Mouse (Mus musculus) thymus, postnatal 0 days (tissue): ENCODE results near the gene Prg3. TPM values are rescaled to one million over a fixed set of nuclear protein-coding genes. Genes with fewer than 3 reads are reported as not detected.
A peak's percentile ranks its signal among the peaks of the same experiment; 100 is the strongest.

Source experiments
- DNase-seq: peaks from one replicate; pipeline ENCODE4 v3.0.0-alpha.2; 2015; ENCODE audit warnings: low spot score
- polyA plus RNA-seq: library from polyadenylated mRNA; unstranded; fragments of >200 nt; fragmentation: Nextera tagmentation; extraction: Ambion mirVana; gene quantifications from 2 replicates; pipeline ENCODE4 v1.2.1, GENCODE M21; 2015

Gene Prg3
- polyA plus RNA-seq, 1 experiment from 2014 or later: 0.78 TPM

- peak; percentile 95 for DNase-seq
Measured at GRCm38 (mm10) chr2:85037047-85038026, 49.3 kb downstream of the Prg3 start, which contains the start of the genes Ssrp1 and P2rx3. Gene Ssrp1 (plus strand): TSS chr2:85037234. Gene P2rx3 (minus strand): TSS chr2:85037462.

- DNase-seq: no peak
Measured at GRCm38 (mm10) chr2:85038336-85038735, 50.3 kb downstream of the Prg3 start.

Other genes with a start within 250 kb of the Prg3 start
- 0.33 and 0.54 TPM in 2 replicates for gene Gm19426, start 244.6 kb upstream of the Prg3 start, polyA plus RNA-seq
- 13.8 and 16.1 TPM in 2 replicates for gene Serping1, start 212.8 kb upstream of the Prg3 start, polyA plus RNA-seq
- gene Ube2l6, start 189.4 kb upstream of the Prg3 start, polyA plus RNA-seq: 39.1 and 45.5 TPM in 2 replicates
- gene Smtnl1, start 165.6 kb upstream of the Prg3 start, polyA plus RNA-seq: 0.38 and 0.44 TPM in 2 replicates
- gene Timm10, start 161.2 kb upstream of the Prg3 start, polyA plus RNA-seq: 35.6 and 38.9 TPM in 2 replicates
- 19.7 and 22.7 TPM in 2 replicates for gene Slc43a1, start 149.4 kb upstream of the Prg3 start, polyA plus RNA-seq
- gene Rtn4rl2, start 101.5 kb upstream of the Prg3 start, polyA plus RNA-seq: 0.10 and 0.22 TPM in 2 replicates
- gene Slc43a3, start 51.6 kb upstream of the Prg3 start, polyA plus RNA-seq: 29.1 and 30.0 TPM in 2 replicates
- 3.0 and 4.2 TPM in 2 replicates for gene Prg2, start 7.8 kb upstream of the Prg3 start, polyA plus RNA-seq
- gene Ssrp1, start 49.0 kb downstream of the Prg3 start, polyA plus RNA-seq: 221 and 245 TPM in 2 replicates
- 0.30 and 0.31 TPM in 2 replicates for gene P2rx3, start 49.2 kb downstream of the Prg3 start, polyA plus RNA-seq
- 8.1 and 8.5 TPM in 2 replicates for gene Tnks1bp1, start 59.8 kb downstream of the Prg3 start, polyA plus RNA-seq
- 19.6 and 19.9 TPM in 2 replicates for gene Aplnr, start 148.0 kb downstream of the Prg3 start, polyA plus RNA-seq
- gene Lrrc55, start 209.0 kb downstream of the Prg3 start, polyA plus RNA-seq: 0.13 and 0.17 TPM in 2 replicates